ENCODE assay signal across 16 mouse cellular contexts in the genomic region with DNA sequence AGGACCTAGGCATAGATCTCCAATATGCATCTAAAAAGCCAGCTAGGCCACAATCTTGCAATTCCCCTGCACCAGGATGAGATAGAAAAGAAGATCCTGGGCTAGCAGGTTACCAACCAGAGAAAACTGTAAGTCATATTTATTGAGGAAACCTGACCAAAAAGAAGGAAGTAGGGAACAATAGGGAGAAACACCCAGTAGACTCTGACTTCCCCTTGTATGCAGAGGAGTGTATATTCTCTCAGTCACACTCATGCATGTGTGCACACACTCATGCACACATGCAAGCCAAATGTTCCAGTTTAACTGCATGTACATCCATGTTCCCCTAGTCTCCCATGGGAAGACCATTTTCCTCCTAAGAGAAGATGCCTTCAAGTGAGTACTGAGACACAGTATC.
"Had no signal": no experiment of that assay in that cellular context is flagged by ENCODE, and none has a peak within 500 bp of the region (broad histone marks: within the 10 kb centered on the region; RNA-seq: fewer than 3 reads in every experiment).

No protein-coding gene starts in this region.

- DNase-seq: retina, postnatal 1 day; right cerebral cortex, adult 18-20 months; right cerebral cortex, postnatal 14 days; right cerebral cortex, postnatal 25 days; right cerebral cortex, postnatal 4 days; spleen, adult 18-20 months; thymus, adult 18-20 months; thymus, adult 2 months; thymus, postnatal 14 days; thymus, postnatal 25 days; thymus, postnatal 36 days; thymus, postnatal 4 days had no signal

- H3K36me3 ChIP-seq: neural tube, embryonic 13.5 days; neural tube, embryonic 15.5 days; stomach, embryonic 15.5 days had no signal

- H3K4me1 ChIP-seq: neural tube, embryonic 13.5 days; stomach, embryonic 15.5 days had no signal

- H3K9ac ChIP-seq: neural tube, embryonic 13.5 days; neural tube, embryonic 15.5 days; stomach, embryonic 15.5 days had no signal

- H3K27ac ChIP-seq: neural tube, embryonic 13.5 days; neural tube, embryonic 15.5 days; stomach, embryonic 15.5 days; stomach, postnatal 0 days had no signal

- H3K4me3 ChIP-seq: neural tube, embryonic 13.5 days; neural tube, embryonic 15.5 days; stomach, embryonic 15.5 days had no signal

- H3K27me3 ChIP-seq: neural tube, embryonic 13.5 days; neural tube, embryonic 15.5 days; stomach, embryonic 15.5 days had no signal

- H3K9me3 ChIP-seq: neural tube, embryonic 13.5 days; neural tube, embryonic 15.5 days; stomach, embryonic 15.5 days had no signal

- H3K4me2 ChIP-seq: neural tube, embryonic 13.5 days; neural tube, embryonic 15.5 days; stomach, embryonic 15.5 days had no signal
